Mouse (Mus musculus) heart, adult 2 months (tissue): ENCODE results near the gene Palm.

Experiments used
- CTCF ChIP-seq: fragments of 200-600 bp; IDR thresholded peaks from 2 replicates; pipeline ENCODE4 v1.8.1; 2022; ENCODE audit warnings: antibody characterized with exemption, mild to moderate bottlenecking, moderate library complexity
- EP300 ChIP-seq: fragments of 200-500 bp; IDR thresholded peaks from 2 replicates; pipeline ENCODE4 v1.6.1; 2011; ENCODE audit warnings: low read depth, low read length, control low read depth; ENCODE audit not compliant: insufficient read depth
- POLR2A ChIP-seq: fragments of 200-500 bp; IDR thresholded peaks from 2 replicates; pipeline ENCODE4 v1.6.1; 2011; ENCODE audit warnings: mild to moderate bottlenecking, low read depth, low read length, control low read depth; ENCODE audit not compliant: insufficient read depth

DNA sequence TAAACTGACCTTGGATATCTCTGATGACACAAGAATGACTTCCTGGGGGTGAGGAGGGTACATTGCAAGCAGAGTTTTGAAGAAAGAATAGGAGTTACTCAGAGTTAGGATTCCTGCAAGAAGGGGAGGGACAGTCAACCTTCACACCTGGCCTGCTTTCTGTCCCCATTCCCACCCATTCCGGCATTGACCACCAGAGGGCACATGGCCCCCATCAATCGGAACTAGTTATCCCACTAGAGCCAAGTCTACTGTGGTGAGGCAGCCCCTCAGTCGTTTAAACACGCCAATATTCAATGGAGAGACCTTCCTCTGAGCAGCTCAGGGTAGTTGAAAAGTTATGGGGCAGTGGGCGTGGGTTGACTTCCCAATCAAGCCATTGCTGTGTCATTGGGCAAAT, 25.0 kb upstream of the Palm start:
- TF ChIP-seq CTCF = peak; percentile 89
- no peak for TF ChIP-seq POLR2A
- peak; percentile 88 for TF ChIP-seq EP300
